Mouse (Mus musculus): Measurements from ENCODE around the gene Spock1. TPM values are rescaled to one million over a fixed set of nuclear protein-coding genes. Genes with fewer than 3 reads are reported as not detected.
"Not testable (repeated sequence)": the region's sequence is repeated elsewhere in the genome, so short reads cannot be mapped to it uniquely, and the experiment has no call there.

The Spock1 gene
- polyA plus RNA-seq, 1 experiment = 0.23 TPM

GRCm38 (mm10) chr13:57619079-57619768, 288.9 kb downstream of the Spock1 start:
- no peak overlapping the region for H3K4me3 ChIP-seq (ENCODE audit: low read depth, low read length)
- TF ChIP-seq CTCF (IDR thresholded peaks at IDR 0.05; ENCODE audit: extremely low read depth, insufficient read length, insufficient replicate concordance, low read depth, low read length) (no peak), POLR2A (IDR thresholded peaks at IDR 0.05; ENCODE audit: low read depth, low read length) (no peak)
- WGBS = 80% methylated on average over 17 of the region's 17 CpGs

GRCm38 (mm10) chr13:57611326-57612171, 296.6 kb downstream of the Spock1 start:
- TF ChIP-seq CTCF (IDR thresholded peaks at IDR 0.05; ENCODE audit: extremely low read depth, insufficient read length, insufficient replicate concordance, low read depth, low read length) = no peak
- TF ChIP-seq POLR2A (IDR thresholded peaks at IDR 0.05; ENCODE audit: low read depth, low read length) = no peak
- no peaks in the 10 kb centered on the region for H3K36me3 ChIP-seq (ENCODE audit: control insufficient read depth, insufficient read depth, low read length)
- no peak overlapping the region for H3K4me3 ChIP-seq (ENCODE audit: low read depth, low read length)
- 83% methylated on average over 11 of the region's 11 CpGs for WGBS
- H3K27ac ChIP-seq (ENCODE audit: insufficient read depth, low read depth, low read length) = no peak overlapping the region
- H3K27me3 ChIP-seq (ENCODE audit: control insufficient read depth, insufficient read depth, low read length) = no peaks in the 10 kb centered on the region
- no peaks in the 10 kb centered on the region for H3K4me1 ChIP-seq (ENCODE audit: control insufficient read depth, insufficient read depth, insufficient read length, low read length)

More at GRCm38 (mm10) chr13:57619079-57619768, 288.9 kb downstream of the Spock1 start:
- Histone ChIP-seq H3K4me1 (ENCODE audit: control insufficient read depth, insufficient read depth, insufficient read length, low read length) (no peaks in the 10 kb centered on the region), H3K36me3 (ENCODE audit: control insufficient read depth, insufficient read depth, low read length) (no peaks in the 10 kb centered on the region), H3K27me3 (ENCODE audit: control insufficient read depth, insufficient read depth, low read length) (no peaks in the 10 kb centered on the region), H3K27ac (ENCODE audit: insufficient read depth, low read depth, low read length) (no peak overlapping the region)

DNA sequence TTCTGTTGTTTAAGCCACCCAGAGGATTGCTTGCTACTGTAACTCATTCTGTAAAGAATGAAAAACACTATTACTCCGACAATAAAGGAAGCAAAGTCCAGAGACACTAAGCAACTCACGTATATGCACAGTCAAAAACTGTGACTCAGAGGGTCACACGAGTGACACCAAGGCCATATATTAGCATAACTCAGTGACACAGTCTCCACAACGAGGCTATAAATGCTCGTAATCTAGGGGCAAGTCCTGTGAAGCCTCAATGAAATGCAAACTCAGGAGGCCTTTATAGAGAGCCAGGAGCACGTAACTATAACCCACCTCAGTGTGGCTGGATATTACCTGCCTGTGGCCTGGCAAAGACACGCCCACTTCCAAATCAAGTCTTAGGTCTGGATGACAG, 298.2 kb downstream of the Spock1 start:
- no peak overlapping the region for H3K4me3 ChIP-seq (ENCODE audit: low read depth, low read length)
- H3K4me1 ChIP-seq (ENCODE audit: control insufficient read depth, insufficient read depth, insufficient read length, low read length) = no peaks in the 10 kb centered on the region
- no peak for TF ChIP-seq POLR2A (IDR thresholded peaks at IDR 0.05; ENCODE audit: low read depth, low read length)
- no peak for TF ChIP-seq CTCF (IDR thresholded peaks at IDR 0.05; ENCODE audit: extremely low read depth, insufficient read length, insufficient replicate concordance, low read depth, low read length)
- H3K27ac ChIP-seq (ENCODE audit: insufficient read depth, low read depth, low read length) = no peak overlapping the region
- 38% methylated on average over 7 of the region's 7 CpGs for WGBS
- no peaks in the 10 kb centered on the region for H3K36me3 ChIP-seq (ENCODE audit: control insufficient read depth, insufficient read depth, low read length)
- no peaks in the 10 kb centered on the region for H3K27me3 ChIP-seq (ENCODE audit: control insufficient read depth, insufficient read depth, low read length)

- Histone ChIP-seq H3K27ac (ENCODE audit: insufficient read depth, low read depth, low read length) (no peak overlapping the region), H3K27me3 (ENCODE audit: control insufficient read depth, insufficient read depth, low read length) (no peaks in the 10 kb centered on the region), H3K4me3 (ENCODE audit: low read depth, low read length) (no peak overlapping the region), H3K36me3 (ENCODE audit: control insufficient read depth, insufficient read depth, low read length) (no peaks in the 10 kb centered on the region), H3K4me1 (ENCODE audit: control insufficient read depth, insufficient read depth, insufficient read length, low read length) (no peaks in the 10 kb centered on the region)
- WGBS = 91% methylated on average over 3 of the region's 3 CpGs
- TF ChIP-seq POLR2A (IDR thresholded peaks at IDR 0.05; ENCODE audit: low read depth, low read length) (no peak), CTCF (IDR thresholded peaks at IDR 0.05; ENCODE audit: extremely low read depth, insufficient read length, insufficient replicate concordance, low read depth, low read length) (no peak)
Measured at GRCm38 (mm10) chr13:57604437-57604836, 303.7 kb downstream of the Spock1 start.

GRCm38 (mm10) chr13:57603226-57603625, 304.9 kb downstream of the Spock1 start:
- Histone ChIP-seq H3K27me3 (ENCODE audit: control insufficient read depth, insufficient read depth, low read length) (no peaks in the 10 kb centered on the region), H3K36me3 (ENCODE audit: control insufficient read depth, insufficient read depth, low read length) (no peaks in the 10 kb centered on the region), H3K4me1 (ENCODE audit: control insufficient read depth, insufficient read depth, insufficient read length, low read length) (no peaks in the 10 kb centered on the region), H3K4me3 (ENCODE audit: low read depth, low read length) (no peak overlapping the region), H3K27ac (ENCODE audit: insufficient read depth, low read depth, low read length) (no peak overlapping the region)
- TF ChIP-seq CTCF (IDR thresholded peaks at IDR 0.05; ENCODE audit: extremely low read depth, insufficient read length, insufficient replicate concordance, low read depth, low read length) (no peak), POLR2A (IDR thresholded peaks at IDR 0.05; ENCODE audit: low read depth, low read length) (no peak)
- WGBS = 85% methylated on average over 8 of the region's 8 CpGs

- TF ChIP-seq CTCF (IDR thresholded peaks at IDR 0.05; ENCODE audit: extremely low read depth, insufficient read length, insufficient replicate concordance, low read depth, low read length) (no peak), POLR2A (IDR thresholded peaks at IDR 0.05; ENCODE audit: low read depth, low read length) (no peak)
- no peaks in the 10 kb centered on the region for H3K36me3 ChIP-seq (ENCODE audit: control insufficient read depth, insufficient read depth, low read length)
- H3K4me3 ChIP-seq (ENCODE audit: low read depth, low read length) = no peak overlapping the region
- 84% methylated on average over 6 of the region's 6 CpGs for WGBS
- H3K27me3 ChIP-seq (ENCODE audit: control insufficient read depth, insufficient read depth, low read length) = no peaks in the 10 kb centered on the region
- no peak overlapping the region for H3K27ac ChIP-seq (ENCODE audit: insufficient read depth, low read depth, low read length)
- H3K4me1 ChIP-seq (ENCODE audit: control insufficient read depth, insufficient read depth, insufficient read length, low read length) = no peaks in the 10 kb centered on the region
Measured at GRCm38 (mm10) chr13:57595761-57596051, 312.4 kb downstream of the Spock1 start.

DNA sequence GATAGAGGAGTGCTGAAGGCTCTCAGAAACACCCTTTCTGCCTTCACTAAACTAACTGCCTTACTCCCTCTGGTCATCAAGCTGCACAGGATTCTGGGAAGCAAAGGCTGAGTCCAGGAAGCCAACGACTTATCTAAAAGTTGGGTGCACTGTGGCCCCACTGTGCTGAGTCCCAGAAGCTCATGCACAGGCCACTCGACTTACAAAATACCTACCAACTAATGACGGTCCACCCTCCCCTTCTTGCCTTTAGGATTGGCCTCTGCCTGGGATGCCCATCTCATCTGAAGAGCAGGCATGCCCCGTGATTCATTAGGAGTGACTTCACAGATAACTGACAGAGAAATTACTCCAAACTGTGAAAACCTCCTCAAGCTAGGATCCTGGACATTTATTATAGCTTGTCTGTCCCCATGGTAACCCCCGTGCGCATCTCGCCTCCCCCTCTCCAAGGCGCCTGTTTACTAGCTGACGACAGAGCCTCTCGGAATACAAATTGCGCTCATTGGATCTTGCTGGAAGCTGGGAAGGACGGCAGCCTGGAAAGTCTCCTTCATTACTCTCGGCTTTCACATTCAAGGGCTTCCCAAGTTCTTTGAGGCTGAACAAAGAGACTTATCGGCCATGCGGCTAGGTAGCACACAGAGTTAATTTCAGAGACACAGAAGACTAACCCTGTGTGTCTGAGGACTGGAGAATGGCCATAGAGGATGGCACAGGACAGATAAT, 312.9 kb downstream of the Spock1 start:
- no peak overlapping the region for H3K27ac ChIP-seq (ENCODE audit: insufficient read depth, low read depth, low read length)
- no peaks in the 10 kb centered on the region for H3K36me3 ChIP-seq (ENCODE audit: control insufficient read depth, insufficient read depth, low read length)
- no peak overlapping the region for H3K4me3 ChIP-seq (ENCODE audit: low read depth, low read length)
- TF ChIP-seq CTCF (IDR thresholded peaks at IDR 0.05; ENCODE audit: extremely low read depth, insufficient read length, insufficient replicate concordance, low read depth, low read length) = no peak
- TF ChIP-seq POLR2A (IDR thresholded peaks at IDR 0.05; ENCODE audit: low read depth, low read length) = no peak
- H3K27me3 ChIP-seq (ENCODE audit: control insufficient read depth, insufficient read depth, low read length) = no peaks in the 10 kb centered on the region
- H3K4me1 ChIP-seq (ENCODE audit: control insufficient read depth, insufficient read depth, insufficient read length, low read length) = no peaks in the 10 kb centered on the region
- WGBS = 70% methylated on average over 15 of the region's 15 CpGs

- H3K4me1 ChIP-seq (ENCODE audit: control insufficient read depth, insufficient read depth, insufficient read length, low read length); H3K4me3 ChIP-seq (ENCODE audit: low read depth, low read length); H3K36me3 ChIP-seq (ENCODE audit: control insufficient read depth, insufficient read depth, low read length); H3K27ac ChIP-seq (ENCODE audit: insufficient read depth, low read depth, low read length); H3K27me3 ChIP-seq (ENCODE audit: control insufficient read depth, insufficient read depth, low read length): not testable (repeated sequence)
- WGBS = 85% methylated on average over 4 of the region's 4 CpGs
Measured at GRCm38 (mm10) chr13:57589338-57589914, 318.7 kb downstream of the Spock1 start.

Data from small intestine, adult 2 months (tissue).